Mouse (Mus musculus) bone marrow, adult 2 months (tissue): ENCODE measurements around the gene Dyrk2.

Experiments
- CTCF ChIP-seq: fragments of 200-500 bp; IDR thresholded peaks from 2 replicates; pipeline ENCODE4 v1.5.1; 2011; ENCODE audit warnings: low read length, control low read depth; ENCODE audit not compliant: control insufficient read depth, insufficient read depth
- POLR2A ChIP-seq: fragments of 200-500 bp; IDR thresholded peaks from 2 replicates; pipeline ENCODE4 v1.6.1; 2011; ENCODE audit warnings: low read depth, mild to moderate bottlenecking, control low read depth, low read length, borderline replicate concordance; ENCODE audit not compliant: control insufficient read depth

GRCm38 (mm10) chr10:118863611-118864010 lies 6.4 kb downstream of the Dyrk2 start:
- TF ChIP-seq CTCF (no peak), POLR2A (no peak)
